Mouse (Mus musculus) hindbrain, embryonic 10.5 days (tissue): ENCODE results near the gene Krtap10-4. TPM values are rescaled to one million over a fixed set of nuclear protein-coding genes. Genes with fewer than 3 reads are reported as not detected.
"Not testable (repeated sequence)": the region's sequence is repeated elsewhere in the genome, so short reads cannot be mapped to it uniquely, and the experiment has no call there.

Experiments used
- DNase-seq: peaks from one replicate; pipeline ENCODE4 v3.0.0-alpha.2; 2017; ENCODE audit warnings: low spot score
- H3K27ac ChIP-seq: fragments of 300-500 bp; sonication (generic); 2 replicates; pipeline ENCODE4 v1.5.1; 2016; ENCODE audit warnings: mild to moderate bottlenecking, moderate library complexity
- H3K27me3 ChIP-seq: fragments of 300-500 bp; sonication (generic); 2 replicates; pipeline ENCODE4 v1.6.1; 2016; ENCODE audit warnings: mild to moderate bottlenecking; ENCODE audit not compliant: poor library complexity, insufficient read depth, severe bottlenecking
- H3K36me3 ChIP-seq: fragments of 300-500 bp; sonication (generic); 2 replicates; pipeline ENCODE4 v1.6.1; 2016; ENCODE audit warnings: mild to moderate bottlenecking, moderate library complexity
- H3K4me1 ChIP-seq: fragments of 300-500 bp; sonication (generic); replicated peaks from 2 replicates; pipeline ENCODE4 v1.6.1; 2016; ENCODE audit warnings: mild to moderate bottlenecking
- H3K4me3 ChIP-seq: fragments of 300-500 bp; sonication (generic); 2 replicates; pipeline ENCODE4 v1.5.1; 2016; ENCODE audit warnings: mild to moderate bottlenecking, moderate library complexity
- H3K9me3 ChIP-seq: fragments of 300-500 bp; sonication (generic); 2 replicates; pipeline ENCODE4 v1.6.1; 2016; ENCODE audit warnings: mild to moderate bottlenecking, moderate library complexity
- WGBS: fragments of 180-500 bp; shearing (Covaris S2); methylation state at CpG from one replicate; pipeline ENCODE4 v1.1.7; 2016; 5-methylcytosine and 5-hydroxymethylcytosine counted together
- polyA plus RNA-seq: library from polyadenylated mRNA; unstranded; fragments of >200 nt; fragmentation: Nextera tagmentation; extraction: Ambion mirVana; gene quantifications from 2 replicates; pipeline ENCODE4 v1.2.1, GENCODE M21; 2016

The Krtap10-4 gene
- polyA plus RNA-seq, 1 experiment from 2014 or later, result not detected

DNA sequence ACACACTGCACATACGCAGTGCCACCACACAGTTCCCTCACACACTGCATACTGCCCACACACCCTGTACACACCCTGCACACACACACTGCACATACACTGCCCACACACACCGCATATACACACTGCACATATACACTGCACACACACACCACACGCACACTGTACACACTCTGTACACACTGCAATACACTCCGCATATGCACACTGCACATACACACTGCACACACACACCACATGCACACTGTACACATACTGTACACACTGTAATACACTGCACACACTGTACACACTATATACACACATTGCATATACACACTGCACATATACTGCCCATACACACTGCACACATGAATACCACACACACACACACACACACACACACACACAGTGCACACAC, 8.4 kb downstream of the Krtap10-4 start:
- WGBS, result 93% methylated on average over 4 of the region's 4 CpGs
- no peak for DNase-seq
- H3K4me1 ChIP-seq, result peaks cover 7% of the 10 kb centered on the region; the same call in 1 of the 2 replicates
- no peaks in the 10 kb centered on the region for H3K36me3 ChIP-seq
- H3K27ac ChIP-seq, result no peak overlapping the region
- no peak overlapping the region for H3K4me3 ChIP-seq
- no peaks in the 10 kb centered on the region for H3K27me3 ChIP-seq
- H3K9me3 ChIP-seq, result no peaks in the 10 kb centered on the region

GRCm38 (mm10) chr10:77815514-77815913, 11.4 kb downstream of the Krtap10-4 start:
- Histone ChIP-seq H3K27me3 (no peaks in the 10 kb centered on the region), H3K36me3 (no peaks in the 10 kb centered on the region), H3K4me1 (peaks cover 7% of the 10 kb centered on the region; the same call in 1 of the 2 replicates), H3K27ac (0 out of 2 replicates have a peak overlapping the region, but pooled peaks have one; percentile 35), H3K9me3 (no peaks in the 10 kb centered on the region), H3K4me3 (no peak overlapping the region)
- WGBS, result 31% methylated on average over 5 of the region's 5 CpGs
- DNase-seq, result peak; percentile 33

DNA sequence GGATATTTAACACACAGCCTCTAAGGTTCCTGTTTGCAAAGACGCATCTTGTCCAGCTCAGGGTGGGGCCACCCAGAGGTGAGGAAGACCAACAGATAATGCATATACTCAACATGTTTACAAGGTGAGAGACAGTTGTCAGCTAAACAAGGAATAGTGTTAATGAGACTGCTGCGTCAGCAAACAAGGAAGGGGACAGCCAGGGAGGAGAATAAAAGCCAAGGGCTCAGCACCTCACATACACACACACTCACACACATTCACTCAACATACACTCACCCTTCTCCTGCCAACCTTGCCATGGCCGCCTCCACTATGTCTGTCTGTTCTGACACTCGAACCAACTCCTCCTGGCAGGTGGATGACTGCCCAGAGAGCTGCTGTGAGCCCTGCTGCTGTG, 12.5 kb downstream of the Krtap10-4 start, which contains the start of gene Gm2696:
Gene Gm2696, plus strand, starts transcription at position 301 of the 400 bp plus-strand sequence.
- 57% methylated on average over 4 of the region's 4 CpGs for WGBS
- Histone ChIP-seq H3K9me3 (peaks cover 3% of the 10 kb centered on the region; the same call in 1 of the 2 replicates), H3K27ac (0 out of 2 replicates have a peak within 1 kb of the TSS, but pooled peaks have one; percentile 35), H3K4me1 (peaks cover 7% of the 10 kb centered on the region; the same call in 1 of the 2 replicates), H3K36me3 (no peaks in the 10 kb centered on the region), H3K27me3 (no peaks in the 10 kb centered on the region), H3K4me3 (no peak within 1 kb of the TSS)
- DNase-seq, result no peak

- no peak within 1 kb of the TSS for H3K27ac ChIP-seq
- peaks cover 9% of the 10 kb centered on the region for H3K9me3 ChIP-seq
- H3K4me1 ChIP-seq, result peaks cover 7% of the 10 kb centered on the region; the same call in 1 of the 2 replicates
- 72% methylated on average over 5 of the region's 5 CpGs for WGBS
- DNase-seq, result no peak
- H3K27me3 ChIP-seq, result no peaks in the 10 kb centered on the region
- H3K4me3 ChIP-seq, result no peak within 1 kb of the TSS
- no peaks in the 10 kb centered on the region for H3K36me3 ChIP-seq
These were observed 15.2 kb downstream of the Krtap10-4 start, which contains the start of gene Gm9507 for GRCm38 (mm10) chr10:77811743-77812142. Gene Gm9507 (minus strand): TSS chr10:77811843.

DNA sequence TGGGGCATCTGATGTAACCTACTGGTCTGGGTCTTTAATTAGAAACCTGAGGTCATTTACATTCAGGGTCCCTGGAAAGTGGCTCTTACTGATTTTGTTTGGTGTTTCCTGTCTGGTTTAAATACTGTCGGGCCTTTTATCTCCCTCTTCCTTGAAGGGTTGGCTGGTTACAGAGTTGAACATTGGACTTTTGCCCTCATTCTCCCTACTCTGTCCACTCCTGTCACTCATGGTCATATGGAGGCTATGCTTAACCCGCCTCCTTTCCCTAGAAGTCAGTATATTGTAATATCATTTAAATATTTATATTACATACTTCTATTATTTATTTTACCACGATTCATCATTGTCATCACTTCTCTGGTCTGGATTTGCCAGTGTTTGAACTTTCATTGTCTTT, 22.8 kb downstream of the Krtap10-4 start:
- DNase-seq, result no peak
- no peak overlapping the region for H3K27ac ChIP-seq
- WGBS, result 82% methylated on average over 3 of the region's 3 CpGs
- H3K27me3 ChIP-seq, result no peaks in the 10 kb centered on the region
- H3K4me1 ChIP-seq, result peaks cover 3% of the 10 kb centered on the region
- no peak overlapping the region for H3K4me3 ChIP-seq
- H3K36me3 ChIP-seq, result no peaks in the 10 kb centered on the region
- H3K9me3 ChIP-seq, result peaks cover 6% of the 10 kb centered on the region; the same call in 1 of the 2 replicates

GRCm38 (mm10) chr10:77798921-77799508, 27.9 kb downstream of the Krtap10-4 start, which contains the start of gene Gm19668:
Gene Gm19668 (minus strand): TSS chr10:77799133.
- WGBS, result 54% methylated on average over 8 of the region's 8 CpGs
- H3K27me3 ChIP-seq, result no peaks in the 10 kb centered on the region
- no peak for DNase-seq
- H3K27ac ChIP-seq, result peak within 1 kb of the TSS; percentile 74
- no peaks in the 10 kb centered on the region for H3K9me3 ChIP-seq
- H3K36me3 ChIP-seq, result no peaks in the 10 kb centered on the region
- H3K4me3 ChIP-seq, result no peak within 1 kb of the TSS
- peaks cover 29% of the 10 kb centered on the region for H3K4me1 ChIP-seq

GRCm38 (mm10) chr10:77798164-77798920, 28.6 kb downstream of the Krtap10-4 start:
- Histone ChIP-seq H3K4me1 (peaks cover 35% of the 10 kb centered on the region), H3K27ac (peak overlapping the region; percentile 74)
- H3K9me3 ChIP-seq, H3K4me3 ChIP-seq, H3K36me3 ChIP-seq, H3K27me3 ChIP-seq, DNase-seq: not testable (repeated sequence)
- WGBS, result 39% methylated on average over 3 of the region's 3 CpGs

- no peak for DNase-seq
- Histone ChIP-seq H3K27ac (peak overlapping the region; percentile 74), H3K36me3 (no peaks in the 10 kb centered on the region), H3K27me3 (no peaks in the 10 kb centered on the region), H3K4me1 (peaks cover 37% of the 10 kb centered on the region), H3K4me3 (no peak overlapping the region), H3K9me3 (no peaks in the 10 kb centered on the region)
- 15% methylated on average over 3 of the region's 3 CpGs for WGBS
These were observed 29.2 kb downstream of the Krtap10-4 start for GRCm38 (mm10) chr10:77797677-77798076.

GRCm38 (mm10) chr10:77794976-77795375, 31.9 kb downstream of the Krtap10-4 start, which contains the start of gene Gm9639:
Gene Gm9639 (minus strand): TSS chr10:77795076.
- Histone ChIP-seq H3K36me3 (no peaks in the 10 kb centered on the region), H3K27me3 (no peaks in the 10 kb centered on the region), H3K27ac (peak within 1 kb of the TSS; percentile 69; the same call in 1 of the 2 replicates), H3K9me3 (no peaks in the 10 kb centered on the region), H3K4me3 (no peak within 1 kb of the TSS), H3K4me1 (peaks cover 37% of the 10 kb centered on the region)
- no peak for DNase-seq
- whole genome bisulfite sequencing, result 46% methylated on average over 2 of the region's 2 CpGs

GRCm38 (mm10) chr10:77788621-77789020, 38.3 kb downstream of the Krtap10-4 start:
- DNase-seq, result no peak
- H3K9me3 ChIP-seq, result no peaks in the 10 kb centered on the region
- no peak overlapping the region for H3K27ac ChIP-seq
- 78% methylated on average over 2 of the region's 2 CpGs for WGBS
- no peaks in the 10 kb centered on the region for H3K27me3 ChIP-seq
- H3K4me1 ChIP-seq, result 0 out of 2 replicates have a peak, but pooled peaks cover 5% of the 10 kb centered on the region
- H3K4me3 ChIP-seq, result no peak overlapping the region
- H3K36me3 ChIP-seq, result no peaks in the 10 kb centered on the region

DNA sequence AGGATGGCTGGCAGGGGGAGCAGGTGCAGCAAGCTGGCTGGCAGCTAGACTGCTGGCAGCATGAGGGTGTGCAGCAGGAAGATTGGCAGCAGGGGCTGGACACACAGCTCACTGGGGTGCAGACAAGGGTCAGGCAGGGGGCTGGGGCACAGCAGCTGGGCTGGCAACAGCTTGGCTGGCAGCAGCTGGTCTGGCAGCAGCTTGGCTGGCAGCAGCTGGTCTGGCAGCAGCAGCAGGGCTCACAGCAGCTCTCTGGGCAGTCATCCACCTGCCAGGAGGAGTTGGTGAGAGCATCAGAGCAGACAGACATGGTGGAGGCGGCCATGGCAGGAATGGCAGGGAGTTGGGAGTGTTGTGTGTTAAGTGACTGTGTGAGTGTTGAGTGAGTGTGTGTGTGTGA, 39.0 kb downstream of the Krtap10-4 start, which contains the start of gene Gm7137:
Gene Gm7137, minus strand, starts transcription at position 325 of the 400 bp plus-strand sequence.
- H3K4me3 ChIP-seq, H3K36me3 ChIP-seq, DNase-seq, H3K4me1 ChIP-seq, H3K9me3 ChIP-seq, H3K27ac ChIP-seq, H3K27me3 ChIP-seq: not testable (repeated sequence)
- 56% methylated on average over 1 of the region's 1 CpGs for WGBS

GRCm38 (mm10) chr10:77783396-77783795, 43.5 kb downstream of the Krtap10-4 start:
- not testable (repeated sequence) for H3K27ac ChIP-seq, DNase-seq, H3K4me3 ChIP-seq, H3K4me1 ChIP-seq, H3K27me3 ChIP-seq, H3K9me3 ChIP-seq, H3K36me3 ChIP-seq
- WGBS, result 95% methylated on average over 3 of the region's 3 CpGs

GRCm38 (mm10) chr10:77782442-77782841, 44.5 kb downstream of the Krtap10-4 start, which contains the start of gene Gm3250:
Gene Gm3250 (minus strand): TSS chr10:77782542.
- H3K9me3 ChIP-seq, H3K4me1 ChIP-seq, DNase-seq, H3K27me3 ChIP-seq, H3K36me3 ChIP-seq, H3K27ac ChIP-seq, H3K4me3 ChIP-seq: not testable (repeated sequence)
- 65% methylated on average over 1 of the region's 1 CpGs for WGBS
